Mouse (Mus musculus): ENCODE measurements around the gene Calcoco2. TPM values are rescaled to one million over a fixed set of nuclear protein-coding genes. Genes with fewer than 3 reads are reported as not detected.

The Calcoco2 gene
- polyA plus RNA-seq, 1 experiment from 2014 or later: 0.24 TPM

GRCm38 (mm10) chr11:96076221-96077105 is 35.3 kb downstream of the Calcoco2 start:
- Histone ChIP-seq H3K4me3 (peak overlapping the region; percentile 72), H3K9me3 (no peaks in the 10 kb centered on the region), H3K36me3 (peaks cover 10% of the 10 kb centered on the region), H3K27ac (peak overlapping the region; percentile 70), H3K4me2 (peak overlapping the region; percentile 56), H3K9ac (peak overlapping the region; percentile 16; the same call in 1 of the 2 replicates), H3K27me3 (no peaks in the 10 kb centered on the region), H3K4me1 (peaks cover 18% of the 10 kb centered on the region)
- WGBS: 61% methylated on average over 13 of the region's 13 CpGs
- no peak for ATAC-seq (ENCODE audit: borderline replicate concordance, extremely low read depth, low FRiP score, low TSS enrichment)

DNA sequence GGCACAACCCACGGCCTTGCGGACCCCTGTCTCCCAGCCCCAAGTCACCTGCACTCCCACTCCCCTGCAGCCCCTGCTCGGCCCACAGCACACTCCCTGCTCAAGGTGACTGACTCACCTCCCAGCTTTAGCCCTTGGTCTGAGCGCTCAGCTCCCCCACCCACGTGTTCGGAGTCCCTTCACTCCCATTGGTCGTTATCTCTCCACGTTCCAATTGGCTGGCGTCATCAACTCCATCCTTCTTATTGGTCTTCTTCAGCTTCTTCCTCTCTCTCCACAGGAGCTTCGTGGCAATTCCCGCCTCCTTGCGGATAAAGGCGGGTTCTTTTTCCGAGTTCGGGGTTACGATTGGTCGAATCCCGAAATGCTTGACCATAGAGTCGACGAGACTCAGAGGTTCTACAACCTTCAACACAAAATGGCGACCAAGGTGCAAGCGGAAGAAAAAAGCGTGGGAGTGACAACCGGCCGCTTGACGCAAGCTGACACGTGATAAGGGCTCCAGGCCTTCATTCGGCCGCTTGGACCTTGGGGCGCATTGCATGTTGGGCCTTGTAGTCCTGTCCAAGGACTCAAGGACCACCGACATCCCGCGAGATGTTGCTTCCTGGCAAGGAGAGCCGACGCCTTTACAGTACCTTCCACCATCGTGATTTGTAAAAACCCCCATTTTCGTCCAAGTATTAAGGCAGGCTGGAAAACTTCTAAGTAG is 36.1 kb downstream of the Calcoco2 start, which contains the start of gene Atp5g1:
Atp5g1 (minus strand) TSS at position 162 of the 712 bp plus-strand sequence.
- Histone ChIP-seq H3K9me3 (no peaks in the 10 kb centered on the region), H3K27ac (peak within 1 kb of the TSS; percentile 76), H3K4me1 (peaks cover 18% of the 10 kb centered on the region), H3K4me3 (peak within 1 kb of the TSS; percentile 72), H3K4me2 (peak within 1 kb of the TSS; percentile 73), H3K27me3 (no peaks in the 10 kb centered on the region), H3K36me3 (peaks cover 18% of the 10 kb centered on the region), H3K9ac (peak within 1 kb of the TSS; percentile 71)
- ATAC-seq (ENCODE audit: borderline replicate concordance, extremely low read depth, low FRiP score, low TSS enrichment): peak; percentile 97
- under 1% methylated on average over 37 of the region's 37 CpGs for WGBS

DNA sequence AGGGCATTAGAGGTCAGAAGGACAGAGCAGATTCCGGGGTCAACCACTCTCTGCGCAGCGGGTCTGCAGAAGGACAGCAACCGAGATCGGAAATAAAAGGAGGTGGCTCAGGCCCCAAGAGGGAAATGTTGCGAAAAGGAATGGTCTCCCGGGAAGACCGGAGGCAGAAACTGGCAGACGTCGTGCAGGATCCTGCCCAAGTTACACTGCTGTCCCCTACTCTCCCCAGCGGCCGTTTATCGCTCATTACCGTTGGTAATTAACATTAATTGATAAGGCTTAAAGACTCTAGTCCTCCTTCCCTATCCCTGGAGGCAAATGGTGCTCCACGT is 36.6 kb downstream of the Calcoco2 start:
- H3K9me3 ChIP-seq: no peaks in the 10 kb centered on the region
- ATAC-seq (ENCODE audit: borderline replicate concordance, extremely low read depth, low FRiP score, low TSS enrichment): no peak
- no peaks in the 10 kb centered on the region for H3K27me3 ChIP-seq
- peak overlapping the region; percentile 72 for H3K4me3 ChIP-seq
- peaks cover 18% of the 10 kb centered on the region for H3K4me1 ChIP-seq
- H3K27ac ChIP-seq: peak overlapping the region; percentile 76
- WGBS: 0% methylated on average over 15 of the region's 15 CpGs
- peak overlapping the region; percentile 73 for H3K4me2 ChIP-seq
- H3K9ac ChIP-seq: peak overlapping the region; percentile 71
- peaks cover 23% of the 10 kb centered on the region for H3K36me3 ChIP-seq

GRCm38 (mm10) chr11:96074351-96075176 is 37.2 kb downstream of the Calcoco2 start:
- no peaks in the 10 kb centered on the region for H3K27me3 ChIP-seq
- no peak for ATAC-seq (ENCODE audit: borderline replicate concordance, extremely low read depth, low FRiP score, low TSS enrichment)
- H3K27ac ChIP-seq: peak overlapping the region; percentile 76; the same call in 1 of the 2 replicates
- H3K4me3 ChIP-seq: peak overlapping the region; percentile 72
- peak overlapping the region; percentile 71 for H3K9ac ChIP-seq
- peaks cover 18% of the 10 kb centered on the region for H3K4me1 ChIP-seq
- no peaks in the 10 kb centered on the region for H3K9me3 ChIP-seq
- 11% methylated on average over 17 of the region's 17 CpGs for WGBS
- H3K36me3 ChIP-seq: peaks cover 23% of the 10 kb centered on the region
- peak overlapping the region; percentile 73 for H3K4me2 ChIP-seq

DNA sequence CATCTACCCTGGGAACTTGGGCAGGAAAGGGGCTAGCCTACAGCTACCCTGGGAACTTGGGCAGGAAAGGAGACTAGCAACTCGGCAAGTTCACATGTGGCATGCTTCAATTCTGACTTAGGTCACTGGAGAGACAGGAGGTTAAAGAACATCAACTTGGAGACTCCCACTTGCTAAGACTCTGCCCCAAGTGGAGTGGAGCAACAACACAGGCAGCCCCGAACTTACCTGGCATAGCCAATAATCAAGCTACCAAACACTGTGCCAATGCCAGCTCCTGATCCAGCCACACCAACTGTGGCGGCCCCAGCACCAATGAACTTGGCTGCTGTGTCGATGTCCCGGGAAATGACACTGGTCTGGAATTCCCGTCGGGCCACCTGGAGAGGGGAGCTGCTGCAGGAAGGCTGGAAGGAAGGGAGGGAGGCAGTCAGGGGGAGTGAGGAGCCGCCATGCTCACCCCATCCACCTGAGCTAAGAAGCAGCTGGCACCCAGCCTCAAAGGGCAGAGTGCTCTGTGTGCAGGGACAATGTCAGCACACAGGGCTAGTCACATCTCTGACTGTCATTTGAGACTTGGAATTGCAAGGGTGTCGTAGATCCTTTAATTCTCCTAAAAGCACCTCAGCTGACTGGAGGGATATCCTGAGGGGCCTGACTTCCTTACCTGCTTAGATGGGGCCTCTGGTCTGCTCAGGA is 38.3 kb downstream of the Calcoco2 start:
- 77% methylated on average over 9 of the region's 9 CpGs for WGBS
- ATAC-seq (ENCODE audit: borderline replicate concordance, extremely low read depth, low FRiP score, low TSS enrichment): no peak
- Histone ChIP-seq H3K4me2 (peak overlapping the region; percentile 73), H3K9ac (no peak overlapping the region), H3K27me3 (no peaks in the 10 kb centered on the region), H3K36me3 (peaks cover 23% of the 10 kb centered on the region), H3K27ac (no peak overlapping the region), H3K4me3 (no peak overlapping the region), H3K4me1 (peaks cover 18% of the 10 kb centered on the region), H3K9me3 (no peaks in the 10 kb centered on the region)

GRCm38 (mm10) chr11:96071013-96071412 is 40.8 kb downstream of the Calcoco2 start:
- WGBS: 88% methylated on average over 1 of the region's 1 CpGs
- no peaks in the 10 kb centered on the region for H3K27me3 ChIP-seq
- H3K4me1 ChIP-seq: peaks cover 14% of the 10 kb centered on the region
- H3K9me3 ChIP-seq: no peaks in the 10 kb centered on the region
- peaks cover 23% of the 10 kb centered on the region for H3K36me3 ChIP-seq
- H3K9ac ChIP-seq: no peak overlapping the region
- ATAC-seq (ENCODE audit: borderline replicate concordance, extremely low read depth, low FRiP score, low TSS enrichment): no peak
- no peak overlapping the region for H3K27ac ChIP-seq
- H3K4me2 ChIP-seq: no peak overlapping the region
- H3K4me3 ChIP-seq: no peak overlapping the region

- H3K4me3 ChIP-seq: no peak overlapping the region
- peaks cover 23% of the 10 kb centered on the region for H3K36me3 ChIP-seq
- H3K4me1 ChIP-seq: peaks cover 19% of the 10 kb centered on the region
- no peak overlapping the region for H3K9ac ChIP-seq
- WGBS: 89% methylated on average over 7 of the region's 7 CpGs
- no peak for ATAC-seq (ENCODE audit: borderline replicate concordance, extremely low read depth, low FRiP score, low TSS enrichment)
- H3K4me2 ChIP-seq: no peak overlapping the region
- no peak overlapping the region for H3K27ac ChIP-seq
- H3K27me3 ChIP-seq: no peaks in the 10 kb centered on the region
- H3K9me3 ChIP-seq: no peaks in the 10 kb centered on the region
Measured at GRCm38 (mm10) chr11:96070353-96070752, 41.4 kb downstream of the Calcoco2 start.

GRCm38 (mm10) chr11:96068231-96068630 is 43.5 kb downstream of the Calcoco2 start:
- Histone ChIP-seq H3K9me3 (no peaks in the 10 kb centered on the region), H3K27me3 (no peaks in the 10 kb centered on the region), H3K4me1 (peaks cover 19% of the 10 kb centered on the region), H3K27ac (no peak overlapping the region), H3K36me3 (peaks cover 23% of the 10 kb centered on the region), H3K9ac (no peak overlapping the region), H3K4me2 (no peak overlapping the region), H3K4me3 (no peak overlapping the region)
- 67% methylated on average over 5 of the region's 5 CpGs for WGBS
- ATAC-seq (ENCODE audit: borderline replicate concordance, extremely low read depth, low FRiP score, low TSS enrichment): no peak

DNA sequence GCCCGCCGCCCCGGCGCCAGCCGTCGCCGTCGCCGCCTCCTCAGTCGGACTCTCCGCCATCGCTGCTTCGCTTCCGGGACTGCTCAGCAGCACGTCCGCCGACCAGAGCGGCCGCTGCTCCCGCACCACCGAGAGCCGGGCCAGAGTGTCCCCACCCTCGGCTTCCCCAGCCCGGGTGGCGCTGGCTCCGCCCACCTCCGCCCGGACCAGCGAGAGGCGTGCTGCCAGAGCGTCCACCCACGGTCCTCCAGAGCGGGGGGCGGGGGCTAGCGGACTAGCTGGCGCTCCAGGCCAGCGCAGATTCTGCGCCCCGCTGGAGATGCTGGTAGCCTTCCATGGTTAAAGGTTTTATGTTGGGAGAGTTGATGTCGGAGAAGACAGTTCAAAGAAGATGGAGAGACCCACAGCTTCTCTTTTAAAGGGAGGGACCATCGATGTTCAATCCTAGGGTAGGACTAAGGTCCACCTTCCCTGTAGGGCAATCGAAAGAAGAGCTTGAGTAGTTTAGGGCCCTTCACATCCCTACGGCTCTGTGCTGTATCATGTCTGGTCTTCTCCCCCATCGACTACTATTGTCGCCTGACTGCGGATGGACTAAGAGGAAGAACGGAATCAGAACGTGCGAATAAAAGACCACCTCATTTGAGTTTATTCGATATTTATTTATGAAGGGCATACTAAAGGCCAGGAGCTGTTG is 46.4 kb downstream of the Calcoco2 start, which contains the start of gene Ube2z:
Ube2z (minus strand) TSS at position 174 of the 697 bp plus-strand sequence.
- ATAC-seq (ENCODE audit: borderline replicate concordance, extremely low read depth, low FRiP score, low TSS enrichment): peak; percentile 97
- H3K27me3 ChIP-seq: no peaks in the 10 kb centered on the region
- H3K4me1 ChIP-seq: peaks cover 28% of the 10 kb centered on the region
- H3K4me3 ChIP-seq: peak within 1 kb of the TSS; percentile 95
- peak within 1 kb of the TSS; percentile 83 for H3K27ac ChIP-seq
- no peaks in the 10 kb centered on the region for H3K9me3 ChIP-seq
- H3K9ac ChIP-seq: peak within 1 kb of the TSS; percentile 95
- H3K36me3 ChIP-seq: peaks cover 10% of the 10 kb centered on the region
- H3K4me2 ChIP-seq: peak within 1 kb of the TSS; percentile 85
- WGBS: 4% methylated on average over 49 of the region's 50 CpGs

- H3K27me3 ChIP-seq: no peaks in the 10 kb centered on the region
- H3K4me2 ChIP-seq: peak overlapping the region; percentile 85
- under 1% methylated on average over 42 of the region's 64 CpGs for WGBS
- peak overlapping the region; percentile 83 for H3K27ac ChIP-seq
- H3K9ac ChIP-seq: peak overlapping the region; percentile 95
- H3K4me1 ChIP-seq: peaks cover 28% of the 10 kb centered on the region
- peaks cover 13% of the 10 kb centered on the region for H3K36me3 ChIP-seq
- peak overlapping the region; percentile 95 for H3K4me3 ChIP-seq
- ATAC-seq (ENCODE audit: borderline replicate concordance, extremely low read depth, low FRiP score, low TSS enrichment): peak; percentile 80
- H3K9me3 ChIP-seq: no peaks in the 10 kb centered on the region
Measured at GRCm38 (mm10) chr11:96064521-96065214, 47.1 kb downstream of the Calcoco2 start.

Measured in lung, embryonic 15.5 days (tissue).